Mouse (Mus musculus) megakaryocyte progenitor cell, adult 5-6 weeks (primary cell): Measurements from ENCODE around the gene Kpna7. TPM values are rescaled to one million over a fixed set of nuclear protein-coding genes. Genes with fewer than 3 reads are reported as not detected.
"Not testable (repeated sequence)": the region's sequence is repeated elsewhere in the genome, so short reads cannot be mapped to it uniquely, and the experiment has no call there.

Experiments
- ATAC-seq: replicated peaks from 2 replicates; pipeline ENCODE4 v1.8.0; 2016; ENCODE audit warnings: mild to moderate bottlenecking, moderate TSS enrichment, inconsistent platforms; ENCODE audit not compliant: poor library complexity
- total RNA-seq, 2 experiments: library from RNA; stranded (forward) in 1 of 2; stranded (reverse) in 1 of 2; fragments of 157-497, 149-512 nt in 1 of 2; fragments of 200-1000 nt in 1 of 2; gene quantifications; 2 replicates each; pipeline versions ENCODE4 v1.2.3 to v1.2.4; 2015 to 2017

The Kpna7 gene
- total RNA-seq, 2 experiments from 2014 or later = not detected

DNA sequence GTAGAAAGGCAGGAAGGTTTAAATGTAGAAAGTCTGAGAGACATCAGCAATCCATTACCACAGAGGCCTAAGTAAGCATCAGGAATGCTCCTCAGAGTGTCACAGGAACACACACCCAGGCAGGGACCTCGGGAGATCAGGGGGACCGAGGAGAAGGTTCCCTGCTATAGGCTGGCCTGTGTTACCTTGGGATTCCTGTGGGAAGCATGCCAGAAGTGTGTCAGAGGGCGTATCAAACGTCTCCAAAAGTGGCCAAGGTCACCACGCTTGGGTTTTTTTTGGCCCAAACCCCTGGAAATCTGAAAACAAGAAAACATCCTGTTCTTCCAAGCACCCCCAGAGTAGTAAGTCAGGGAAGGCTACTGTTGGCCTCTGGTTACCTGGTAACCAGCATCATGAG lies 51.4 kb downstream of the Kpna7 start, which contains the start of gene Gm4871:
Gene Gm4871 (minus strand): TSS at position 364 of the 400 bp plus-strand sequence.
- not testable (repeated sequence) for ATAC-seq

DNA sequence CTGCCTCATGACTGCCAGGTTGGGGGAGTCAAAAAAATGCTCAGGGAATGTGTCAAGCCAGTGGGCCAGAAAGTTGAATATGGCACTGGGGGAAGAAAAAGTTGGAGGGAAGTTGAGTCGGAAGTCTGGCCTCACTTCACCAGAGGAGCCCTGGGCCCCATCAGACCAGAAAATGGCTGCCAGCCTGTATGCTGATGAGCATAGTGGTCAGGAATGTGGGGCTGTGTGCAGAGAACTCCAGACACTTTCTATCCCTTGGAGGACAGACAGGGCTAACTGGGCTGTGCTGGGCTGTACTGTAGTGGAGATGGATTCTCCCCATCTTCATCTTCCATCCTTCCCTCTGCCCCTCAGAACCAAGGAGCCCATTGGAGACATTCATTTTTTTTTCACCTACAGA lies 53.4 kb downstream of the Kpna7 start:
- ATAC-seq = not testable (repeated sequence)

DNA sequence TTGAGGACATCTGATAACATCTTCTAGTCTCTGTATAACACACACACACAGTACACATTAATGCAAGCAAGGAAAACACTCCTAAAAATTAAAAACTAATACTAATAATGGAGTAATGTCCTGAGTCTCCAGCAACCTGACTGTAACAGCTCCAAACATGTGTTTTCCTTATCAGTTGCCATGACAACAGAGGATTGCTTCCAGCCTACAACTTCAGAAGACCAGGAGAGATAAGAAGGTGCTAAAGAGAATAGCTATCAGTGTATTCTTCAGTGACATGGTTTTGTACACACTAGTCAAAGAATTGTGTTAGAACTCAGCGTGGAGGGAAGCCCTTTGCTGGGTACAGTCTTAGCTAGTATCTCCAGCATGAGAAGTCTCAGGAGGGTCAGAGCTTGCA lies 63.1 kb downstream of the Kpna7 start:
- peak; percentile 79 for ATAC-seq

DNA sequence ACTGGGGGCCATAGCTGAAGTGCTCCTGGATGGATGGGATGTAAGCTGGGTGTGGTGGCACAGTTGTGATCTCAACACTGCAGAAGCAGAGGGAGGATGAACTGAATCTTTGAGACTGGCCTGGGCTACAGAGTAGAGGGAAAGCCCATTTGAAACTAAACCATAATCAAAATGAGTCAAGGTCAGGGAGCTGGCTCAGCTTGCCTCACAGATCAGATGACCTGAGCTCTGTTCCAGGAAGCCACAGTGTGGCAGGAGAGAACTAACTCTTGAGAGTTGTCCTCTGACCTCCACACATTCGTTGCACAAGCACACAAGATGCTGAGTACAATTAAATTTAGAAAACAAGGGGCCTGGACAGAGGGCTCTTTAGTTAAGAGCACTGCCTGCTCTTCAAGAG lies 63.6 kb downstream of the Kpna7 start:
- not testable (repeated sequence) for ATAC-seq

DNA sequence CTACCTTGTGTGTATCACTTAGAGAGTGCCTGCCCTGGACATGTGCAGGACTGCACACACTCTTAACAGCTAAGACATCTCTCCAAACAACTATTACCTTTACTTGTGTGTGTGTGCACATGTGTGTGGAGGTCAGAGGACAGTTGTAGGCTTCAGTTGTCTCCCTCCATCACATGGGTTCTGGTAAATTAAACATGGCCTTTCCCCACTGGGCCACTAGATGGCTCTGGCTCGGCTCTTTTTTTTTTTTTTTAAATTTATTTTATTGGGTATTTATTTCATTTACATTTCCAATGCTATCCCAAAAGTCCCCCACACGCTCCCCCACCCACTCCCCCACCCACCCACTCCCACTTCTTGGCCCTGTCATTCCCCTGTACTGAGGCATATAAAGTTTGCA lies 67.1 kb downstream of the Kpna7 start:
- ATAC-seq = peak; percentile 58; the same call in 1 of the 2 replicates

DNA sequence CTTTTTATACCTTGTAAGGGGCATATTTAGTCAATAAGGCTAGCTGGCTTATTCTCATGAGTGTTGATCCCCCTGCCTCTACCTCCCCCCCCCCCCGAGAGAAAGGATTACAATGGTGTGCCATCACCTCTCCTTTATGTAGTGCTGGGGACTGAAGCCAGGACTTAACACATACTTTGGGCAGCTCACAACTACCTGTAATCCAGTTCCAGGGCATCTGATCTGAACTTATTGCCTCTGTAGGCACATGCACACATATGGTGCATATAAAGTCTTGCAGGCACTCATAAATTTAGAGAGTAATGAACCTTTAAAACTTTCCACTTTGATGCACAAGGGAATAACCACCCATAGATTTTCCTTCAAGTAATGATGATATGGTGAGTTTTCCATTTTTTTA lies 69.6 kb downstream of the Kpna7 start:
- ATAC-seq = no peak

DNA sequence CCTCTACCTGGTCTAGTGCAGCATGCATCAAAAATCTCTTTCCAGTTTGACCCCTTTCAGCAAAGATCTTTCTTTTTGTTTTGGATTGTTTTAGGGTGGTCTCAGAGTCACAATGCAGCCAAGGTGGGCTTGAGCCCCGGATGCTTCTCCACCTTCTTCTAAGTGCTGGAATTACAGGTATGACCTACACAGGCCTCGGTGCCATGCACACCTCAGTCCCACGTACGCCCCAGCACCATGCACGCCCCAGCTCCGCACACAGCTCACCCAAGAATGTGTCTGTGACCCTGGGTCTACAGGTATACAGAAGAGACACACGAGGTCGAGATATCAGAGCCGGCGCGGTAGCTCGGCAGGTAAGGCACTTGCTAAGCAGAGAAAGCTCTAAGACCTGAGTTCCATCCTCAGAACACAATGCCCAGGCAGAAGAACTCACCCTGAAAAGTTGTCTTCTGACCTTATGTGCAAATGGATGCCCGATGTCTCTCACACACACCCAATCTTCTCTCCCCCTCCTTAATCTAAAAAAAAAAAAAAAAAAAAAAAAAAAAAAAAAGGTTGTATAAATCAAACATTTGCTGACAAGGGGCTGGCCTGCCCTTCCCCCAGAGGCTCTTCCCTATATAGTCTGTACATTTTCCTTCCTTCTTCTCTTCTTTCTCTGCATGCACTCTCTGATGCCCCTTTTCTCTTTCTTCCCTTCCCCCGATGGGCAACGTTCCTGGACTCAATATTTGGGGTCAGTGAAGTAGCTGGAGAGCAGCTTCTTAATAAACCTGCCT lies 74.8 kb downstream of the Kpna7 start:
- no peak for ATAC-seq

DNA sequence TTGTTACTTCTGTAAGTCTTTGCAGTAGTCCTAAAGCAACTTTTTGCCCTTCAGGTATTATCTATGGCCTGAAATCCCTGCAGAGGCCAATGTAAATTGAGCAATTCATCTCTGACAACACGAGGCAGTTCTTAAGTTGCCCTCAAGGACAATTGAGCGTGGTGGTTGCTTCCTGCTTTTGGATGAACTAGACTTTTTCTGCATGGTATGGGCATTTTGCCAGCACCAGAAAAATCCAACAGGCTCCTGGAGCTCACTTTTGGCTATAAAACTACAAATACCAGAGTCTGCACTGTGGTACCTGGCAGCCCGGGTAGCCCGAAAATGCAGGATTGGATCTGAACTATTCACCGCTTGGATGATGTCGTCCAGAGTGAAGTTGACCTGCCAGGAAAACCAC lies 78.2 kb downstream of the Kpna7 start:
- no peak for ATAC-seq

DNA sequence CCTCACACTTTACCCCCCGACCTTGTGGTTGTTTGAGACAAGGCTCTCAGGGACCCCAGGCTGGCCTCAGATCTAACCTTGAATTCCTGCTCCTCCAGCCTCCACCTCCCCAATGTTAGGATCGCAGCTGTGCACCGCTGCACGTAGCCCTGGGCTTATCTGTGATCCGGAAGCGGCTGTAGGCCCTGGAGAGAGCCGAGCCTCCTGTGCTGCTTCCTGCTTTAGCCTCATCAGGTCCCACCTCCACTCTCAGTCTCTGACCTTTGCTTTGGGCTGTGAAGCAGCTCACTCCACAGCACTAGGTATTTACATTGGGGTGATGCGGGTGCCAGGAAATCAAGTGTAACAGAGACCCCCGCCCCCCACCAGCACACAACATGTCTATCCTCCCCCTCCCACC lies 79.3 kb downstream of the Kpna7 start:
- ATAC-seq = no peak

DNA sequence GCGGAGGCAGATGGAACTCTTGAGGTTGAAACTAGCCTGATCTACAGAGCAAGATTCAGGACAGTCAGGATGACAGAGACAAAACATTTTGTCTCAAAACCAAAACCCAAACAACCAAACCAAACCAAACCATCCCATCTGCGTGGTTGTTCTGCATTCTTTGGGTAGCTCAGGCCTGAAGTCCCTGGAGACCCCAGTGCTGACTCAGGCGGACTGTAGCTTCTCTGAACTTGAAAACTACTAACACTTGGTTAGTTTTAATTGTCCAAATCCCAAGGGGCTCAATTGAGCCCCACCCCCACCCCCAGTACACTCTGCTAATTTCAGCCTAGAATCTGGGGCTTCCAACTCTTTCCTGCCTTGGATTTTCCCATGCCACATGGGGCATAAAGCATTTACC lies 80.5 kb downstream of the Kpna7 start:
- ATAC-seq = no peak

DNA sequence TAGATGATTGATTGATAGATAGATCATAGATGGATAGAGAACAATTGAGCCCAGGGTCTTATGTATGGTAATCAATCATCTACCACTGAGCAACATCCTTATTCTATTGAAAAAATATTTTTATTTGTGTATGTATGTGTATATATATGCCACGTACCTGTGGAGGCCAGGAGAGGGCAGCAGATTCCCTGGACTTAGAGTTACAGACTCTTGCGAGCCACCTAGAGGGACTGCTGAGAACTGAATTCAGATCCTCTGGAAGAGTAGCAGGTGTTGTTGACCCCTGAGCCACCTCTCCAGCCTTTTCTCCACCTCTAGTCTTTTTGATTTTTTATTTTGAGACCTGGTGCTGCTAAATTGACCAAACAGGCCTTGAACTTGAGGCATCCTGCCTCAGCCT lies 85.3 kb downstream of the Kpna7 start:
- ATAC-seq = peak; percentile 98

DNA sequence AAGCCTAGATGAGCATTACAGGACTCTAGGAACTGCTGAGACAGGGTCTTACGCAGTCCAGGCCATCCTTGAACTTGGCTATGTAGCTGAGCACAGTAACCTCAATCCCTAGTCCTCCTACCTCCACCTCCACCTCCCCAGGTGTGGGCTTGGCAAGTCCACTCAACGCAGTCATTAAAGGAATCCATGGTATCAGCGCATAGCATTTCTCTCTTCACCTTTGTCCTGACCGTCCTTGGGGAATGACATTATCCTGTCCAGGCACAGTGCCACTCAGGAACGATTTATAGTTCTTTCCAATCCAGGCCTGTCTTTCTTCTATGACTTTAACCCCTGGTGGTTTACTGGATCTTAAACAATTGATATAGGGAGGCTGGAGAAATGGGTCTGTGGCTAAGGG lies 93.3 kb downstream of the Kpna7 start:
- no peak for ATAC-seq

DNA sequence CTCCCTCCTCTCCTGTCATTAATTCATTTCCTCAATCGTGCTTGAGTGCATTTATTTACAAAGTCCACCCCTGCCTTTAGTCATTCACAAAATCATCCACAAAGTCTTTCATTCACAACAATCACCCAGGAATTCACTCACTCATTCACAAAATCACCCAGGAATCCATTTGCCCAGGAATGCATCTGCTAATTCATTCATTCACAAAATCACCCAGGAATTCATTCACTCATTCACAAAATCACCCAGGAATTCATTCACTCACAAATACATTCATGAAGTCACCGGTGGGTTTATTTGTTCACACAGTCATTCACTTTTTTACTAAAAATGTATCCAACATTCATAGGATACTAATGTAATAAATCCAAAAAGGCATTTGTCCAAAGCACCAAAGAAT lies 93.8 kb downstream of the Kpna7 start:
- no peak for ATAC-seq

DNA sequence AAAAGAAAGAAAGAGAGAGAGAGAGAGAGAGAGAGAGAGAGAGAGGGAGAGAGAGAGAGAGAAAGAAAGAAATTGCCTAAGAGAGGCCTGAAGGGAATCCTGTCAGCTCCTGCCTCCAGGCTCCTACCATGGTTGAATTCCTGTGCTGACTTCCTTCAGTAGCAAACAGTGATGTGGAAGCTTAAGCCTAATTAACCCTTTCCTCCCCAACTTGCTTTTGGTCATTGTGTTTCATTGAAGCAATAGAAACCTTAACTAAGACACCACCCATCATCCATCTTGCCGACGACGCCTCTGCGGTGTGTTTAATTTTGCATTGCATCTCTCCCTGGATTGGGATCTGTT lies 94.8 kb downstream of the Kpna7 start:
- no peak for ATAC-seq

DNA sequence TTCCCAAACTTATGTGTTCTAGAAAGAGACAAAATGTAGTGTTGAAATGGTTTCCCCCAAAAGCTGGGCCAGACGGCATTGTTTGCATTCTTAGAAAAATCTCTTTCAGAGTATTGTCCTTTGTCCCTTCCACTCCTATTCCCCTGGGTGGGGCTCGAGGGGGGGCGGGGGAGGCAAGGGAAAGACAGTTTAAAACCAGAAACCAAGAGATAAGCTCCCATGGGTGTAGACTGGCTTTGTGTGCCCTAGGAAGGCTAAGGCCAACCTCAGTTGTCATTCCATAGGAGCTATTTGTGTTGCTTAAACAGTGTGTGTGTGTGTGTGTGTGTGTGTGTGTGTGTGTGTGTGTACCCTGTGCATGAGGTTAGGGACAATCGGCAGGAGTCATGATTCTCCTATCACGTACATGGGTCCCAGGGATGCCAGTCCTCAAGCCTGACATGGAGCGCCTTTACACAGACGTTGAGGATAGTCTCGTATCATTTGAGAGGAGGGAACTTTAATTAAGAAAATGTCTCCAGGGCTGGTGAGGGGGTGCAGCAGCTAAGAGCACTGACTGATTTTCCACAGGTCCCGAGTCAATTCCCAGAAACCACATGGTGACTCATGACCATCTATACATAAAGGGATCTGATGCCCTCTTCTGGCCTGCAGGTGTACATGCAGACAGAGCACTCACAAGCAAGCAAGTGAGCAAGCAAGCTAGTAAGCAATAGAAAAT lies 95.3 kb downstream of the Kpna7 start:
- ATAC-seq = peak; percentile 74

DNA sequence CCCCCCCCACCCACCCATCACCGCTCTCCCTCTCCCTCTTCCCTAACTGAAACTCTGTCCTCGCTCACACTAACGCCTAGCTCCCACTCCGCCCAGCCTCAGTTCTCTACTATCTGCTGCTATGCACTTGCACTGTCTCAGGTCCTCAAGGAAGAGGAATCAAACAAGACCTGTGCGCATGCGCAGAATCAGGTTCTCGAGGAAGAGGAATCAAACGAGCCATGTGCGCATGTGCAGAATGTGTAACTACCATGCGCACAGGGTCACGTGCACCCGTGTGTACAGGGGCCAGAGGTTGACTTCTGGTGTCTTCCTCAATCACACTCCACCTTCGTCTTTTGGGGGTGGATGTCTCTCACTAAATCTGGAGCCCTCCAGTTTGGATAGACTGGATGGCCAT lies 96.3 kb downstream of the Kpna7 start:
- no peak for ATAC-seq

DNA sequence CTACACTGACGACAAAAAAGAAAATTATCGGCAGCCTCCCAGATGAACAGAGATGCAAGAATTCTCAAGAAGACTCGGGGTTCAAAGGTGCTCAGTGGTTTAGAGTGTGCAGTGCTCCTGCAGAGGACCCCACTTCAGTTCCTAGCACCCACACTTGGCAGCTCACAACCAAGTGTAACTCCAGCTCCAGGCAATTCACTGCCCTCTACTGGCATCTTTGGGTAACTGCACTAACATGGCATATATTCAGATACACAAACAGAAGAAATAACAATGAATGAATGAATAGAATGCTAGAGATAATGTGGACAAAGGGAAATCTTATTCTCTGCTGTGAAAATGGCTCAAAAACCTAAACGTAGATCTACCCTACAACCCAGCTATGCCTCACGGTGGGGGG lies 99.0 kb downstream of the Kpna7 start:
- ATAC-seq = no peak

DNA sequence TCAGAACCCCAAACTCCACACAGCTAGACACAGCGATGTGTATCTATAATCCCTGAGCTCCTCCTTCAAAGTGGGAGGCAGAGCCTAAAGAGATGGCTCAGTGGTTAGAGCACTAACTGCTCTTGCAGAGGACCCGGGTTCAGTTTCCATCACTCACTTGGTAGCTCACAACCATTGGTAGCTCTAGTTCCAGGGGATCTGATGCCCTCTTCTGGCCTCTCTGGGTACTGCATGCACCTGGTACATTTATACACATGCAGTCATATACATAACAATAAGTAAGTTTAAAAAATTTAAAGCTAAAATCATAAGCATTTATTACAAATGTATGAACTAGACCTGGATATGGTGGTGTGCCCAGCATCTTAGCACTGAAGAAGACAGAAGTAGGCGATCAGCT lies 100.6 kb downstream of the Kpna7 start:
- ATAC-seq = no peak

DNA sequence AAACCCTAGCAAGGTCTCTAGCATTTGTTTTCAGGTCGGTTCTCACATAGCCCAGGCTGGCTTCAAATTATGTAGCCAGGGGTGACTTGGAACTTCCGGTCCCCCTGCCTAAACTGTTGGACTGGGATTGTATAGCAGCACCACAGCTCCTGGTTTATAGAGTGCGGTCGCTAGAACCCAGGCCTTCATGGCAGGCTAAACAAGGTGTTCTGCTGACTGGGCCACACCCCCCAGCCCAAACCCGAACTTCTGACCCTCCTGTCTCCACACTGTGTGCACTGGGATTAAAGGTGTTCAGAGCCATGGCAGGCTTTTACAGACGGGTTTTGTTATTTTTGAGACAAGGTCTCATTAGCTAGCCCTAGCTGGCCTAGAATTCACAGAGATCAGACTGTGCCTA lies 104.7 kb downstream of the Kpna7 start:
- no peak for ATAC-seq

DNA sequence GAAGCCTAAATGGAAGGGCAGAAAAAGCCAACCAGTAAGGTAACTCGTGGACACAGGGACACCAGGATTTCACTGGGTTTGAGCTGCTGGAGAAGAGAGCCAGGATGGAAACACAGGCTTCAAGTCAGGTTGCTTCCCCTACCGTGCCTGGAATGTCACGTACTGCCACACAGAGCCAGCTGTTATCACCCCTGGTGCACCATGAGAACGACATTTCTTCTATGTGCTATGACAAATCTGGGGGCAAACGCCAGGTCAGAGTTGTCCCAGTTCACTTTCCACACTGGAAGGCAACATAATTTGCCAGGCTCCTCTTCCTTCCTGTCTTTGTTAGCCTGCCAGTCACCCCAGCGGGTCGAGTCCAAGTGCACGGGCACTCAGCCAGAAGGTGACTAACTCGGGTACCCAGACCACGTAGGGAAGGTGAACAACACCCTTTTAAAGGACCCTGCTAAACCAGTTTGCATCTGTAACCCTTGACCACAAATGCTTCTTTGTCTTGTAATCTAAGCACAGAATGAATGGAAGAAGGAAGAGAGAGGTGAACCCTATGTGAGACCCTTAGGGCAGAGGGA lies 105.2 kb downstream of the Kpna7 start:
- ATAC-seq = no peak

DNA sequence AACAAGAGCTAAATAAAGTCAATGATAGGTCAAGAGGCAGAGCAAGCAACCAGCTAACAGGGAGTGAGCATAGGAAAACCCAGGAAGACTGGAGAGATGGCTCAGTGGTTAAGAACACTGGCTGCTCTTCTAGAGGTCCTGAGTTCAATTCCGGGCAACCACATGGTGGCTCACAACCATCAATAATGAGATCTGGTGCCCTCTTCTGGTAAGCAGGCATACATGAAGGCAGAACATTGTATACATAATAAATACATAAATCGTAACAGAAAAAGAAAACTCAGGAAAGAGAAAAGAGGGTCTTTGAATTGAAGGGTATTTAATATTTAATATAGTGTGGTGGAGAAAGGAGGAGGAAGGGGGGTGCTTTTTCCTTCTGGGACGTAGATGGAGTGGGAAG lies 112.6 kb downstream of the Kpna7 start:
- ATAC-seq = no peak

DNA sequence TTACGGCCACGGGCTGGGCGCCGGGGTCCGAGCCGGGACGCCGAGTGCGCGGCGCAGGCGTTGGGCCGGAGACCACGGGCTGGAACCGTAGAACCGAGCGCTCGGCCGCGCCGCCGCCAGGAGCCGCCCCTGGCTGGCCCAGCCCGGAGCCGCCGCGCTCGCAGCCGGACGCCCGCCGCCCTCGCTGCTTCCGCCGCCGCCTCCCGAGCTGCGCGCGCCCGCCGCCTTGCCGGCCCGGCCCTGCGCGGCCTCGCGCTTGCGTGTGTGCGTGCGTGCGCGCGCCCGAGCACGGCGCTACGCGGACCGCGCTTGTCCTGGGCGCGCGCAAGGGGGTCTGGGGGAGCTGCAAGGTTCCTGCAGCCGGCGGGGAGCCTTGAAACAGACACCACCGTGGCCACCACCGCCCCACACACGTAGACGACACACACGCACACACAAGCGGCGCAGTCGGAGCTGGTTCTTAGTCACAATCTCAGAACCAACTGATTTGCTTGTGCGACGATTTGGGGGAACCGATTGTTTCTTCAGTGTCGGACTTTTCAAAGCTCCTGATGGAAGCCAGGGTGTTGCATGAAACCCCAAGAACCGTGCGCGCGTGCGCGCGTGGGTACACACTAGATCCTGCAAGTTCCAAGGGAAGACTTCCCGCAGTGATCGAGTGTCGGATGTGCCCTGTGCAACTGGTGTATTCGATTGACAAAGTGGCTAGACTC lies 118.0 kb downstream of the Kpna7 start, which contains the start of gene Smurf1:
Gene Smurf1 (minus strand): TSS at position 209 of the 713 bp plus-strand sequence.
- ATAC-seq = peak; percentile 45
